Mouse (Mus musculus) heart, postnatal 10 days (tissue): ENCODE data around the gene Igf1. TPM values are rescaled to one million over a fixed set of nuclear protein-coding genes. Genes with fewer than 3 reads are reported as not detected.

Experiments
- DNase-seq, 2 experiments: peaks; one replicate each; pipeline ENCODE4 v3.0.0; 2021
- intact Hi-C: fragments of 180-260 bp; cut with DNase I; formaldehyde crosslinking; loops from one replicate; pipeline ENCODE4 v1.15.1; 2025
- total RNA-seq, 2 experiments: library from RNA; stranded (reverse); gene quantifications; 2 replicates each; pipeline ENCODE4 v1.2.3; 2021

Igf1 gene
- 10 to 100 TPM; 42.5 to 57.0 TPM for total RNA-seq

DNA sequence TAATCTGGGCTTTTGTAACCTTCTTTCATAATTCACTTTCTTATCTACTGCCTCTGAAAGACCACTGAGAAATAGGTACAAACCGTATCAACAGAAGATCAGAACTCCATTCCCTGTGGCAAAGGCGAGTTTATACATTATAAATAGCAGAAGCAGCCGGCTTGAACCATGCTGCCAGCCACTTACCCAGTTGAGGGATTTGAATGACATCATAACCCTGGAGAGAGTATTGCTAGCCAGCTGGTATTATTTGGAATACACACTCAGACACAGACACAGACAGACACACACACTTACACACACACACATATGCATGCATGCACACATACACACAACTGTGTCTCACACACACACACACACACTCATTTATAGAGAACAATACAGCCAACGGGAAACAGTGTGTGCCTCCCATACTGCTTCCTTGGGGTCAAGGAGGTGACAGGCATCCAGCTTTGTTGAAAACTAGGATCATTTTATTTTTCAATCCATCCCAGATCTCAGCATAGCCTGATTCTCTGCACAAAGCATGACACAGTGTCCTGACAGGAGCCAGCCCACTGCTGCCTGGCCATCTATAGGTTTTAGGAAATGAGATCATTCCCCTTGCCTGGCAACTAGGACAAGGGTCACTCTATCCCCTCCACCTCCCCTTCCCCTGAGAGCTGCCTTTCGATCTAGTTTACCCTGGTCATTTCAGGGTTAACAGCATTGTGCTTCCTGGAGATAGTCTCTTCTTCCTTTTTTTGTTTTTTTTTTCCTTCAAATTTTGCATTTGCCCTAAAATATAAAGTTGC lies at the start of gene Igf1:
Gene Igf1 (plus strand): TSS at position 253 of the 794 bp plus-strand sequence.
- peak in 1 of 2 experiments; percentile 44 for DNase-seq
- intact Hi-C loops = loop anchor here (5.0 to 10.0 kb wide), 4 partner anchors 153 to 444 kb away; partner anchors contain the start of genes Nup37 and Parpbp

DNA sequence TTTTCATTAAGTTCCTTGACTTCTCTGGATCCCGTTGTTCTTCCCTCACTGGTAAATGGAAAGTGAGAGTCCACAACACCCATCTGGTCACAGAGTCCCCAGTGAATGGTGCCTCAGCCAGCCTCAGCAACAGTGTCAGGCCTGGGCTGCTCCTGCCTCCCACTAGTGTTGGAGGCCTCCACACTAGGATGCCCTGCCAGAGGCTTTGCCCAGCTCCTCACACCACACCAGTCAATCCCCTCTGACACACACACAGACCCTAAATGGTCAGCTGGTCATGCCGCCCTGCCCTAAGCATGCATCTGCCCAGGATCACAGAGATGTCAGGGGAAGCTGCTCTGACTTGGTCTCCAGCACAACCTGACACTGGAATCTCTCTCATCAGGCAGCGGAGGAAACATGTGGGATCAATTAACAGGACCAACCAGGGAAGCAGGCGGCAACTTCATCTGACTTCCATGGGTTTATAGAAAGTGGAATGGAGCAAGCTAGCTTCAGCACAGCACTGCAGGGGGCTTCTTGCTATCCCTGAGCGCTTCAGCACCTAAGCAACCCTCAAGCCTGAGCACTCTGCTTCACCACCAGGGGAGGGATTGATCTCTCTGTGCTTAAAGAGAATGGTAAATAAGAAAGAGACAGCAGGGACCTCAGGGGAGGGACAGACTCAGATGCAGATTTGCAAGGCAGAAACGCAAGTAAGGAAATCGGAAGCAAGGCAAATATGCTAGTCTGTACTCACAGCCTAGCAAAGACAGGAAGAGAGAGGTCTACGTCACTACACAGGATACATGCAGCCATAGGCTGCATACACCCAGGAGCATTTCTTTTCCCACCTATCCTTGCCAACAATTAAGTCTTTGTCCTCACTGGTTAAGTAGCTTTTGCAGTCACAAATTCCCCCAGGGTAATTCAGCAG lies 45.6 kb upstream of the Igf1 start:
- no peak for DNase-seq
- intact Hi-C loops = no loop called here

DNA sequence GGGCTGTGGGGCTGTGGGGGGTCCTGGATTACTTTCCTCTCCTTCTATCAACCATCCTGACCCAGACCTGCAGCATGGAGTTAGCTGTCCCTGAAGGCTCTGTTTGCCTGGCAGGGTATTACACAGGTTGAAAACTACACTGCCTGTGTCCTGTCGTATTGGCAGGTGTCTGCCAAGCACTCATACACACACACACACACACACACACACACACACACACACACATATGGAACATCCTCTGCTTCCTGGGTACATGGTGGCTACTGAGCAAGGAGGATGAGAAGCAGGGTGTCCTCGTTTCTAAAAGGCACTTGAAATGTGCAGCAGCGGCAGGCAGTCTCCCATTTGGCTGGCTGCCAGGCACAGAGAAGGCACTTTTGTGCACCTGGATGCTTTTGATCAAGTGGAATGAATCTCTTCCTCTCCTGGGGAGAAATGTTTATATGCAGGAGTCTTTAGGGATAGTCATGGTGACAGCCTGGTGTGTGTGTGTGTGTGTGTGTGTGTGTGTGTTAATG lies 44.9 kb upstream of the Igf1 start:
- intact Hi-C loops = no loop called here
- DNase-seq = no peak

DNA sequence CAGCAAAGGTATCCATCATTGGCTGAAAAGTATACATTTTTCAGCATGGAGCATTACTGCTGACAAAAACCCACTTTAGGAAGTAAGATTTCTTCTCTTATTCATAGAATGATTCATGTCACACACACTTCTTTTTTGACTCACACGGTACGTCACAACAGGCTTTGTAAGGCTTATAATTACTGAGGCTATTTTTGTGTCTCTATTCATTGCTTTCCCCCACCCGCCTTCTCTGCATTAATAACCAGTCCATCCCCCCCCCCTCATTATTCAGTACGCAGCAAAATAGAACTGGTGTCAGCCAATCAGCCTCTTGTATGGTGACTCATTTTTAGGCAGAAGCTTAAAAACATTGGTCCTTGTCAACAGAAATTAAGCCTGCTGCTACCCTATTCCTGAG lies 41.2 kb upstream of the Igf1 start:
- DNase-seq = no peak
- intact Hi-C loops = no loop called here

DNA sequence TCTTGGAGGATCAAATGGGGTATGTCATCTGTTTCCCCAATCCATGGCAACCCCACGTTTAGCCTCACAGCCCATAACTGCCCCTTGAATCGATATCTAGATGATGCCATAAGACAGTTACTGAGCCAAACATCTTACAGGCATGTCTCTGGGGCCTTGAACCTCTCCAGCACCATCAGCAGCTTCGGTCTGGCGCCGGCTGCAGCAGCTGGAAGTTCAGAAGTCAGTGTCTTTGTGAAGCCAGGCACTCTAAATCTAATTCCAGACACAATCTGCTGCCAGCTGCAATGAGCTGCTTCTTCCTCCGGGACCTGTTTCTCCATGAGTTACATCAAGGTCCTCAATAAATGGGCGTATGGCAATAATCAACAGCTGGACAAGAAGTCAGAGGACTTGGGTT lies 40.3 kb upstream of the Igf1 start:
- intact Hi-C loops = no loop called here
- DNase-seq = peak; percentile 8 to 15

DNA sequence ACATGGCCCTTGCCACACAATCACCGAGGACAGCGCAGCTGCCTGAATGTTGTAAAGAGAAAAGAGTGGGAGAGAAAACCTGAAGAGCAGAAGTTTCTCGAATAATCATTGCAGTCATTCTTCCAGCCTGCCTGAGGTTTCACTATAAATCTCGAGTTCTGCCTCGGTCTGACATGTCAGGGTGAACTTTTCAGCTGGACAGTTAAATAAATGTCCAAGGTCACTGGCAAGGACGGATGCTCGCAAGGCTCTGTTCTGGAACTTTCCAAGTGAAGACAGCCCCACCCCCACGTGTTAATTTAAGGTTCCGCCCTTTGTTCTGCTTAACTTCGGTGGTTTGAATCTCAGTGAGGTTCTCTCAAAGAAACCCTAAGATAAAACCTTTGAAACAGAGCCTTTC lies 36.2 kb upstream of the Igf1 start:
- intact Hi-C loops = no loop called here
- DNase-seq = no peak

DNA sequence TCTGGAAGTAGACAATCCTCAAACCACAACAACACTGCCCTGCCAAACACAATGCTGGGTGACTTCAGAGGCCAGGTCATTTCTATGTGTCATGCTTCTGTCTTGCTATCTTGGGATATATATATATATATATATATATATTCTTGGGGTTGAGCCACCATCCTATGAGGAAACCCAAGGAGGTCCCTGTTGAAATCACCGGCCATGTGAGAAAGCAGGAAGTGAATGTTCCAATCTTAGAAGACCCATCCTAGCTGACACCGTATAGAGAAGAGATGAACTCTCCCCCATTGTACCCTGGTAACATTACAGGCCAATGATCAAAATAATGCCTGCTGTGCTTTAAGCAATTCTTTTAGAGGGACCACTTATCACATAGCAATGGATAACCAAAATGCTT lies 28.1 kb upstream of the Igf1 start:
- DNase-seq = no peak
- intact Hi-C loops = no loop called here

DNA sequence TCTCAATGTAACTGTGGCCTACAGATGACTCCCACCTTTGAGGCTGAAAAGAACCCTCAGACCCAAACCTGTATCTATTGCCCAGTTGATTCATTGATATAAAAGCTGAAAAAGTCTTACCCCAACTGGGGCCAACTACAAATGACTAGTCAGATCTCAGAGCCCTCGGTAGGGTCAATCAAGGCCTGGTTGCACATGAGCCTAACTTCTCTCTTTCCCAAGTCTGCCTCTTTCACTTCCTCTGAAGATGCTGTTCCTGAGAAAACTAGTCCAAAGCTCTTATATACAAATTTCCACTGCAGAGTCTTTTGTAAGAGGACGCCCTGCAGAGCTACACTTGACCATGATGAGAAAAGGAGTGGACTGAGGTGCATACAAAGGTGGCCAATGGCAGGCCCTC lies 27.4 kb upstream of the Igf1 start:
- intact Hi-C loops = no loop called here
- no peak for DNase-seq

DNA sequence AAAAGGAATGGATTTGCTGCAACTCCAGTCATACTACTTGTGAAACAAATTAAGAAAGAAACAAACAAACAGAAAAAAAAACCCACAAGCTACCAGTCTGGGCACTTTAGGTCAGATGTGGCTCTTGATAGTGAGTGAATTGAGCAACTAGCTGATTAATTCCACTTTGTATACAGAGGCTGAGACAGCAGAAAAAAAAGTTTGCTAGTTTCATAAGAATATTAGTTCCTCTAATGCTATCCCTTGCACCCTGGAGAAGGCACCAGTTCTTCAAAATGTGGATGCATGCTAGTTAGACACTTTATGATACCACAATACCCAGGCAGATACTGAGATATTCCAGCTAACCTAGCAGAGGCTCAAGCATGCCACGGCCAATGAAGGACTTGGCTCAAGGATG lies 26.0 kb upstream of the Igf1 start:
- intact Hi-C loops = no loop called here
- no peak for DNase-seq

DNA sequence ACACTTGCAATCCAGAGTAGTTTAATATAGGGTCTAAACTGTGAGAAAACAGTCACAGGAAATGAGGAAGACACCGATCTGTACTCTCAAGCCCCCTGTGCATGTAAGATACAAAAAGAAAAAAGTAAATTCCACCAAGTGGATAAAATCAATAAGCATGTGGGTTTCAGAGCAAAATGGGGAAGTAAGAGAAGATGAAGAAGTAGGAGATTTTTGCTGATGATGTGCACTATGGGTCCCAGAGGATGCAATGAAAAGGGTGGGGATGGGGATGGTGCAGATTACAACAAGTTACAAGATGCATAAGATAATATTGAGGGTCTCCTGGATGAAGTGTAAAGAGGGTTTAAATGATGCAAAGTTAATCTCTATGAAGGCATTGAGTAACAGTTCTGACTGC lies 18.6 kb upstream of the Igf1 start:
- intact Hi-C loops = loop anchor here (5.0 kb wide), 1 partner anchor 192 kb away; no protein-coding TSS in a partner anchor
- no peak for DNase-seq

DNA sequence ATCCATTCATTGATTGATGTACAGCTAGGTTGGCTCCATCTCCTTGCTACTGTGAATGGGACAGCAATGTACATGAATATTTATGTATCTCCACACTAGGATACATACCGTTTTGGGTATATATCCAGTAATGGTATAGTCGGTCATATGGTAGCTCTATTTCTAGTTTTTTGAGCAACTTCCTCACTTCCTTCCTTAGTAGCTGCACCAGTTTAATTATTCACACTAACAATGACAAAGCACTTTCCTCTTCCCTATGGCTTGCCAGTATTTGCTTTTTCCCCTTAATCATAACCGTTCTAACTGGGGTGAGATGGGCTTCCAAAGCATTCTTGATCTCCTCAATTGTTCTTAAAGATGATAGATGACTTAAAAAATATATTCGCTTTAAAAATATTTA lies 15.6 kb upstream of the Igf1 start:
- intact Hi-C loops = no loop called here
- DNase-seq = no peak

DNA sequence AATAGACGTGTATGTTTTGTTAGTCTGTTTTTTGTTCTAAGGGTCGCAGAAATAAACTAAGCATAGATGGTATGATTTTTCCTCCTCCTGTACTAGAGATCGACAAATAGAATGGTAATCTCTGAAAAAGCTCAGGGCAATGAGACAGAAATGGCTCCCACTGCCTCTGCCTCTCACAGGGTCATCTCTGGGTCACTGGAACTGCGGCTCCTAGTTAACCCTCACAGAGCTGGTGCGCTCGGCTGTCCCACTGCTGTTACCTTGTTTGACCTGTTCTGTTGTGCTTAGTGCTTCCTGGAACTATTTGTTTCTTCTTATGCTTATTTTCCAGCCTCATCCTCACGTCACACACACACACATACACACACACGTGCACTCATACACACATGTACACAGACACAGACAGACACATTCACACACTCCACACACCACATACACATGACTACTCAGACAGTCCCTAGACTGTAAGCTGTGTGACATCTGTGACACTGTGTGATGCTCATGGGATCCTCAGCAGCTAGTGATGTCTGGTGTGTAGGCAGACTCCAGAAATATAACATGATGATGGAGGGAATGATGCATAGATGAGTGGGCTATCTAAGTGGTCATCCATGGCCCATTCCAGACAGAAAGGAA lies 13.0 kb upstream of the Igf1 start:
- intact Hi-C loops = no loop called here
- no peak for DNase-seq

DNA sequence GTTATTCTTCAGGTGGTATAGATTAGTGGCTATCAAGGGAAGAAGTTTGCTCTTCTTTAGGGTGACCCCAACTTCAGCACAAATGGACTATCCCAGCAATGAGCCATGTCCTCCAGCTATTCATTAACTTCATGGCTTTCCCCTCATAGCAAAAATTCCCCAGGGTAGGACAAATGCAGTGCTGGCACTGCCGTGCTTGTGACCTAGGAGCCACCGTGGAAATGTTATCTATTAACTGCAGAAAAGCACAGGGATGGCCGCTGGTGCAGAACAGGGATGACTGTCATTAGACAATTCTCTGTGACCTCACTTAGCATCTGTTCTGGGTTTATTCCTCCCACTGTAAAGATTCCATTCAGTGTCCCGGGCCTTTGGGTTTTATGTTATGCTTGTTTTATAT lies 10.2 kb upstream of the Igf1 start:
- intact Hi-C loops = no loop called here
- DNase-seq = no peak

DNA sequence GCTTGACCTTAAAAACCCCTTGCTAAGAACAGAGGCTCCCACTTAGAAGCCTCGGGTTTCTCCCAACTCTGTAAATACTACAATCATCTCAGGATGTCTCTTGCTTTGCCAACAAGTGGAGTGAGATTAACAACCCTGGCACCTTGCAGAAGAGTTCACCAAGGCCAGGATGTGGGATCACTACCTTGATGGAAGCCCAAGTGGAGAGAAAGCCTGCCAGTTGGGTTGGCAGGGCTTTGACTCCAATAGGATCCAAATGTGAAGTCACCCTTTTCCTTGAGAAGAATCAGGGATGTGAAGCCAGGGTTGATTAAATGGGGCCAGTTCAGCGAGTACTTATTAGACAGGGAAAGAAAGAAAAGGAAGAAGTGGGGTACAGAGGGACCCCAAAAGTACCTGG lies 9.6 kb upstream of the Igf1 start:
- peak in 1 of 2 experiments; percentile 17 for DNase-seq
- intact Hi-C loops = no loop called here

DNA sequence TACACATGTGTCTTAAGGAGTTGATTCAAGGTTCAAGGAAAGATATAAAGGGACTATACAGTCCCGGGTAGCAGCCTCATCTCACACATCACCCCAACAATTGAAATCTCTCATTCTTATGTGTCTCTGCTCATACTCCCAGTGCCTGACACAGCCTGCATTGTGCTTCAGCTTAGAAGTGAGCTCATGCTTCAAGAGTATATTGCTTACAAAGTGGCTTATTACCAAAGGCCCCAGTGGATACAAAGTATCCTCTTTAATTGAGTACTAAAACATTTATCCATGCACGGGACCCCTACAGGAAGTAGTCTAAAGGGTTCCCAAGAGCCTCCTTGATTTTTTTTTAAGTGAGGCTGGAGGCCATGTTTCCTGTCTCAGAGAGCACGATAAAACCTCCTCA lies 6.6 kb upstream of the Igf1 start:
- no peak for DNase-seq
- intact Hi-C loops = loop anchor here (5.0 to 10.0 kb wide), 3 partner anchors 147 to 293 kb away; partner anchors contain the start of genes Nup37 and Parpbp

DNA sequence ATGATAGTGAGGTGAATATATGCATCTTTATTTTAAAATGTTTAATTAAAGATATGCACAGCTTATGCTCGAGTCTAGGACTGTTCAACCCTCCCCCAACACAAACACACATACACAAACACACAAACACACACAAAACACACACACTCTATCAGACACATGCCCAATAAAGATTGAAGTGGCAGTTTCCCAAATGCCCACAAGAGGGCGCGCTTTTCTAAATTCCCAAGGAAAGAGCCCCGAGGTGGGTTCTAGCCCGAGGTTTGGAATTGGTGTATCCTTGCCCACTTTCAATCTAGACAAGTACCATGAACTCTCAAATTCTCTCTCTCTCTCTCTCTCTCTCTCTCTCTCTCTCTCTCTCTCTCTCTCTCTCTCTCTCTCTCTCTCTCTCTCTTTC lies 3.7 kb upstream of the Igf1 start:
- intact Hi-C loops = loop anchor here (1.0 to 10.0 kb wide), 4 partner anchors 150 to 290 kb away; partner anchors contain the start of genes Nup37 and Parpbp
- peak; percentile 74 to 81 for DNase-seq

DNA sequence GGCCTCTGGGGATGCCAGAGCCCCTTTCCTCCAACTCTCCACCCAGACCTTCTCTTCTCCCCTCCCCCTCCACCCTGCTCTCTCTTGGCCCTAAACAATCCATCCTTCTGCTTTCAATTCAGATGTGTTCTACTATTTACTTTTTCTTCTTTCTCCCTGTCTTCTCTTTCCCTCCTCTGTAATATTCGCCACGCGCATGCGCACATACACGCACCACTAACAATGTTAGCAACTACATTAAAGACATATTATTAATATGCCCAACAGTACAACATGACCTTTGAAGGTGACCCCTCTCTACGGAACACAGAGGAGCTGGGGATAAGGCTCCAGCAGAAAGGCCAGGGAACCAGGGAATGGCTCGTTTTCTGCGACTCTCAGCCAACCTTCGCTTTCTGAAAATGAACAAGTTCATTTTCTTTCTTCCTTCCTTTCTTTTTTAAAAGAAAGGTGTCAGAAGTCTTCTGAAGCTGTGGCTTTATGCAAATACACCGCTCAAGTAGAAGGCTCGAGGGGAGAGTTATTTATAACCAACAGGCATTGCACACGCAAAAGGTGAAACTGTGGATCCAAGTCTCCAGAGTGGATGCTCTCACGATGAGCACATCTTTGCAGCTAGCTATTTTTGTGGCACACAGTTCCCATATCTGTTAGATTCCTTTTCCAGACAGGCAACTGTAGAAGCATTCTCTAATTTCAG lies 2.5 kb upstream of the Igf1 start:
- peak in 1 of 2 experiments; percentile 16 for DNase-seq
- intact Hi-C loops = loop anchor here (1.0 to 10.0 kb wide), 5 partner anchors 116 to 447 kb away; partner anchors contain the start of genes Nup37 and Parpbp

DNA sequence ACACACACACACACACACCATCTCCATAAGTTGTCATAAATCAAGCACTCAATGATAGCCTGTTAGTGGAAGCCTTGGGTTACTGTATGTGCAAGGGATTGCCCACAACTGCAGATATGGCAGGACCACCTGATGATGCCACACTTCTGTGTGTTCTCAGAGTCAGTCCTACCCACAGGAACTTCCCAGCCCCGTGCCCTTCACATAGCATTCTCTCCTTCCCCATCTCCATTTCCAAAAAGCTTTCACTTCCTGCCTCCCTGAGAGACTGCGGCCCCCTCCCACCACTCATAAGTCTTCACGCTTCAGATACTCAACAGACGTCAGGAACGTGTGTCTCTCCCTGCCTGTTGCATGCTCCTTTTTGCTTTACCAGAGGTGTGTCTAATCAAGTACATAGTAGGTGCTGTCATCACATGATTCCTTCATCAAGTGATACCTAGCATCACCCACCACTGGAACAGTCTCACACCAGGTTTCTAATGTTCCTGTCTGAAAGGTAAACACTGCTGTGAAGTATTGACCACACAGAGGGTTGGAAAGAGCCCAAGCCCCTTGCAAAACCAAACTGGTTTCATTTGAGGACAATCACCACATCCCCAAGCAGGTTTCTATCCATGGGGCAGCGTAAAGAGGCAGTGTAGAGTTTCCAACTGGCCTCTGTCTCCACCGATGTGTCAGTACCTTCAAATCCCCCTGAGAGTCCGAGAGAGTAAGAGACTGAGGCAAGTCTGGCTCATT lies 680 bp upstream of the Igf1 start:
- DNase-seq = no peak
- intact Hi-C loops = loop anchor here (5.0 to 10.0 kb wide), 4 partner anchors 153 to 445 kb away; partner anchors contain the start of genes Nup37 and Parpbp

DNA sequence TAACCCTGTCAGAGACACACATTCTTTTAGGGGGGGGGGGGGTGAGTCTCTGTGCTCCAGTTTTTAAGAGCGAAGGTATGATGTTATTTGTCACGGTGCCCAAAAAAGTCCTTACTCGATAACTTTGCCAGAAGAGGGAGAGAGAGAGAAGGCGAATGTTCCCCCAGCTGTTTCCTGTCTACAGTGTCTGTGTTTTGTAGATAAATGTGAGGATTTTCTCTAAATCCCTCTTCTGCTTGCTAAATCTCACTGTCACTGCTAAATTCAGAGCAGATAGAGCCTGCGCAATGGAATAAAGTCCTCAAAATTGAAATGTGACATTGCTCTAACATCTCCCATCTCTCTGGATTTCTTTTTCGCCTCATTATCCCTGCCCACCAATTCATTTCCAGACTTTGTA lies 874 bp downstream of the Igf1 start:
- intact Hi-C loops = loop anchor here (5.0 to 10.0 kb wide), 4 partner anchors 154 to 443 kb away; partner anchors contain the start of genes Nup37 and Parpbp
- peak; percentile 75 to 78 for DNase-seq
